Mouse (Mus musculus): ENCODE measurements around the gene Dynlt1c.
"Not testable (repeated sequence)": the region's sequence is repeated elsewhere in the genome, so short reads cannot be mapped to it uniquely, and the experiment has no call there.

The Dynlt1c gene

DNA sequence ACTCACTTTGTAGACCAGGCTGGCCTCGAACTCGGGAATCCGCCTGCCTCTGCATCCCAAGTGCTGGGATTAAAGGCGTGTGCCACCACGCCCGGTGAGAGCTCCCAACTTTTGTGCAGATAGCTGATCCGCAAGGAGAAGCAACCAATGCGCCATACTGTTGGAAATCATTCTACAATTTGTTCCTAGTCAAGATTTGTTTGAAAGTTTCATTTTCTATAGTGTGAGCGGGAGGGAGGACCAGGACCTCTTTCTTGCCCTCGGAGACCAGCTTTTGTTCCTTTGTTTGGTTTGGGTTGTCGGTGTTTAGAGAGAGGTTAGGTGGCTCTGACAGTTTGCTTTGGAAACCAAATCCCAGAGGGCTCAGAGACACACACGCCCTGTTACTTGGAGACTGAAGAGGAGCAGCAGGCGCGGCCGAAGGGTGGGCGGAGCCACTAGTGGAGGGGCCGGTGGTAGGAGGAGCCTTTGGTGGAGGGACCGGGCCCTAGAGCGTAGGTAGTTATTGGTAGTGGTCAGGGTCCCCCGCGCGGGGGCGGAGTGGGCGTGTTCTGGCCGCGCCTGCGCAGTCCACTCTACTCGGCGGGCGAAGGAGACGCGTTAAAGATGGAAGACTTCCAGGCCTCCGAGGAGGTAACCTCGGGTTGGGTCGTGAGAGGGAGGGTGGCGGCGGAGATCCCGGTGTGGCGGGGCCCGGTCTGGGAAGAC lies at the start of gene Dynlt1c:
Dynlt1c (plus strand) TSS at position 468 of the 708 bp plus-strand sequence.
- peak; percentile 82 for DNase-seq (ENCODE audit: low read depth, low spot score)

GRCm38 (mm10) chr17:6553798-6554197 lies 47.7 kb upstream of the Dynlt1c start:
- DNase-seq (ENCODE audit: low read depth, low spot score) = not testable (repeated sequence)

- not testable (repeated sequence) for DNase-seq (ENCODE audit: low read depth, low spot score)
Measured at GRCm38 (mm10) chr17:6554243-6554642, 47.2 kb upstream of the Dynlt1c start.

DNA sequence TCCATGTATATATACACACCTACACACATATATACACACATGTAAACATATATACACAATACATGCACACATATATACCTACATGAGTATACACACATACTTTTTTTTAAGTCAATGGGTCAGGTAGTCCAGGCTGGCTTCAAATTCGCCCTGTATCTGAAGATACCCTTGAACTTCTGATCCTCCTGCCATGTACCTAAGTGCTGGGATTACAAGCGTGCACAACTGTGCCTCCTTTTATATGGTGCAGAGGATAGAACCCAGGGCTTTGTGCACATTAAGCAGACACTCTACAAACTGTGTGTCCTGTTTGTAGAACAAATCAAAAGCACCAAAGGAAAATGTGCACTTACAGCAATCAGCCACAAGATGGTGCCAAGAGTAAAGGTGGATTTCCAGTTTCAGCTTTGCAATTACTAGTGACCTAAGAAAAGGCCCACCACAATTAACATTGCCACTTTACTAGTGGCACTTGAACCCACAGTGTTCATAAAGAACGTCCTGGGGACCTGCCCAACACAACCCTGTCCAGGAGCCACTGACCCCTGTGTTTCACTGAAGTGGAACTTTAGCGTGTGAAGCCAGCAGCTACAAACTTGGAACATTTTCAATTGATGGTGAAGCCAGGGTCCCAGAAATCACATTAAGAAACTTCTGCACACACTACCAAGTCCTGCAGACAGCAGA lies 41.9 kb upstream of the Dynlt1c start:
- DNase-seq (ENCODE audit: low read depth, low spot score) = not testable (repeated sequence)

- not testable (repeated sequence) for DNase-seq (ENCODE audit: low read depth, low spot score)
Measured at GRCm38 (mm10) chr17:6564866-6565265, 36.6 kb upstream of the Dynlt1c start.

GRCm38 (mm10) chr17:6567908-6568307 lies 33.6 kb upstream of the Dynlt1c start:
- not testable (repeated sequence) for DNase-seq (ENCODE audit: low read depth, low spot score)

- DNase-seq (ENCODE audit: low read depth, low spot score) = not testable (repeated sequence)
Measured at GRCm38 (mm10) chr17:6571296-6571695, 30.2 kb upstream of the Dynlt1c start.

DNA sequence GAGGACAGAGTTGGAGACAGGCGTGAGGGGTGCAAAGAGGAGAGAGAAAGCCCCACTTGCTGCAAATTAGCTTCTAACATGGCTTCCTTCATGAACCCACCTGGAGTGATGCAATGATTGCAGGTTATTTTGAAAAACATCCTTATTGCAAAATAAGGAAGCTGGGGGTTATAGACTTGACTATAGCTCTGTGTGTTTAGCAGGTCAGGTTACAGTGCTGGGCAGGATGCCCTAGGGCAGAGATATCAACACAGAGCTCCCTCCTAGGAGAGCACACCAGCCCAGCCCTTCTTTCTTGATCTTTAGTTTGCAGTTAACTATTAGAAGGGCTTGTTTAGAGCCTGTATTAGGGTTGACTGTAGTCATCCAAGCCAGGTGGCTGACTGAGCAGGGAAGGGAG lies 29.3 kb upstream of the Dynlt1c start:
- DNase-seq (ENCODE audit: low read depth, low spot score) = not testable (repeated sequence)

DNA sequence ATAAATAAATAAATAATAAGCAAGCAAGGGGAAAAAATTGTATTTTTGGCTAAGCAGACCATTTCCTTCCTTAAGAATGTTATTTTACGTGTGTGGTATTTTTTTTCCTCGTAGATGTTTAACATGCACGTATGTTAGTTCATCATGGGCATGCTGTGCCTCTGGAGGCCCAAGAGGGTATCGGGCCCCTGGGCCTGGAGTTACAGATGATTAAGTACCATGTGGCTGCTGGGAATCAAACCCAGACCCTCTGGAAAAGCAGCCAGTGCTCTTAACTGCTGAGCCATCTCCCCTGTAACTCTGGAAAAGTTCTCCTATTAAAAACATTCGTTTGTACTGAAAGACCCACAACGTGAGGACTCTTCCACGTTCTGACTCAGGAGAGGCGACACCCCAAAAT lies 26.1 kb upstream of the Dynlt1c start:
- DNase-seq (ENCODE audit: low read depth, low spot score) = not testable (repeated sequence)

DNA sequence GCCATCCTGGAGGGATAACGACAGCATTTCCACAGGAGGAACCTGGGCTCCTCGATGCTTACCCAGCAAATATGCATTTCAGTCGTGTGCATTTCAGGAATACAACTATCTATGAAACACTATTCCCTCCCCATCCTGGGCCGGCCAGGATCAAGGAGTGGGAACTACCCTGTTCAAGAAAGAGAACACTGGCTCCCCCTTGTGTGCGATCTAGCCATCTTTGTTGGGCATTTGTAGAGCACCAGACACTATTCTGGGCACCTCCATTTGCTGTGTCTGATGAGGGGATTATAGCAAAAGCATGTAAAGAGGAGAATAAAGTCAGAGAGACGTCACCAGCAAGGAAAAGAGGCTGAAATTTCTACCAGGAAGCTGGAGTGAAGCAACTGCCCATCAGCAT lies 12.8 kb upstream of the Dynlt1c start:
- not testable (repeated sequence) for DNase-seq (ENCODE audit: low read depth, low spot score)

GRCm38 (mm10) chr17:6592109-6592508 lies 9.4 kb upstream of the Dynlt1c start:
- DNase-seq (ENCODE audit: low read depth, low spot score) = not testable (repeated sequence)

GRCm38 (mm10) chr17:6593896-6594295 lies 7.6 kb upstream of the Dynlt1c start:
- DNase-seq (ENCODE audit: low read depth, low spot score) = not testable (repeated sequence)

DNA sequence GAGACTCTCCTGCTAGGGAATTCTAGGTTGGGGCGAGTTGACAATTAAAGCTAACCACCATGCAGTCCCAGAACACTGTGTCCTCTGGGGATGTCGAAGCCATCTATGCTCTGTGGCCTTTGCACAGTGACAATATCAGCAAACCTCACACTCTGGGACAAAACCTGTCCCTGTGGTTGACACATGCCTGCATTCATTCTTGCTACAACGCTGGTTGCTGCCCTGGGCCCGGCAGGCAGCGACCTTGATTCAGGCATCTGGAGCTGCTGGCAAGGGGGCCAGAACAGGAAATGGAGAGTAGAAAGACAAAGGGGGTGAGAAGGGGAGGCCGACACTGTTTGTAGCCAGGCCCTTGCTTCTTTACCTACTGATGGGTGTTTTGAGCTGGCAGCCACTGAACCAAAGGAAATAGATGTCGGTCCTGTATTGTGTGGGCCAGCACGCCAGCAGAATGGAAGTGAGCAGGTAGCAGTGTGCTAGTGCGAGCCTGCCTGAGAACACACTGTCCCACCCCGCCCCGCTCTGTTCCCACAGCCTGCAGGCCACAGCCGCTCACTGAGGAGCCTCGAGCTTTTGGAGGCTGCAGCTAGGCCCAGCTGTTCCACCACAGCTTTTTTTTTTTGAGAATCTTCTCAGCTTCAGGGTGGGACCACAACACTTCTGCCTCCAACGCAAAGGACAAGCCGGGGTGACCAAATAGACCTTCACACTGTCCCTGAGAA lies 5.5 kb upstream of the Dynlt1c start:
- DNase-seq (ENCODE audit: low read depth, low spot score) = not testable (repeated sequence)

- DNase-seq (ENCODE audit: low read depth, low spot score) = not testable (repeated sequence)
Measured at GRCm38 (mm10) chr17:6598356-6598755, 3.1 kb upstream of the Dynlt1c start.

- DNase-seq (ENCODE audit: low read depth, low spot score) = not testable (repeated sequence)
Measured at GRCm38 (mm10) chr17:6600216-6600911, 1.1 kb upstream of the Dynlt1c start.

DNA sequence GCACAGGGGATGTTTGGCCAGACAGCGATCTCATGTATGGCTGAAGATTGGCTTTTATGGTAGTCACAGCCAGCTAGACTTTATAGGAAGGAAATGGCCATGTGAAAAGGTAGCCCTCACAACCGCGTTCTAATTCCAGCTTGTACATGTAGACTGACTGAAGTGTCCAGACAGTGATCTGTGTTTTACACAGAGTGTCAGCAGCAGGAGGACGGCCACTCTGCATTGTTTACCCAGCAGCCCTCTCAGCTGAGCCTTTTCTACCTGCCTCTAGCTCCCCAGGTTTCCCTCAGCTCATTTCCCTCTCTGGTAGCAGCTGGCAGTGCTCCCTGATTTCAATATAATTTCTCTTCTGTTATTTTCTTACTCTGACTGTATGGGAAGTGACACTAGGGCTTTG lies 734 bp downstream of the Dynlt1c start:
- DNase-seq (ENCODE audit: low read depth, low spot score) = not testable (repeated sequence)

DNA sequence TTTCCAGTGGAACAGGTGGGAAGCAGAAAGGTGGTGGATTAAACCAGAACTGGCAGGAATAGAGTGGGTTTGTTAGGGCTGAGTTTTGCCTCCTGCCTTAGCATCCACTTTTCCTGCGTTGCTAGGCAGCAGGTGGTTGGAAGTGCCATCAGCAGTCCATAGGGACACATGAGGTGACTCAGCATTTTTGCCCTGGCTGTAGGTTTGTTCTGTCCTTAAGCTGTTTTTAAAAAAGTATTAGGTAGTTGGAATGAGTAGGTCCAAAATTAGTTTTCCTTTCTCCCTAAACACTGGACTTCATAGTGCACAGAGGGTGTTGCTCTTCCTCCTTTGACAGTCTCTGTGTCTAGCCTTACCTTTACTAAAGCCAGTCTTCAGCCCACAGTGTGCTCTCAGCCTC lies 3.9 kb downstream of the Dynlt1c start:
- not testable (repeated sequence) for DNase-seq (ENCODE audit: low read depth, low spot score)

DNA sequence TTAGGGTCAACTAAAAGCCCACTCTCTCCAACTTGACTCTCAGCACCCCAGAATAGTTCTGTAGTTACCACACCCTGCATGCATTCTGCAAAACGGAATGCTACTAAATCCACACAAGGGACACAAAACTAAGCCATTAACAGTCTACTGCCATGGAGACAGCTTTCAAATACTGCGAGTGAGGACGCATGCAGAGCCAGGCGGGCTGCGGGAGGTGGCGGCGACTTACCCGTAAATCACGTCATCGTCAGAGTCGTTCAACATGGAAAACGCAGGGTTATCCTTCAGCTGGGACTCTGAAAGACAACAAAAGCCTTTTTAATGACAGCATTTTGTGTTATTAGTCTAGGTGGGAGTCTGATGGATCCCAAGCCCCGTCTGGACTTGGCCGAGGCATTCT lies 12.1 kb downstream of the Dynlt1c start:
- not testable (repeated sequence) for DNase-seq (ENCODE audit: low read depth, low spot score)

- DNase-seq (ENCODE audit: low read depth, low spot score) = not testable (repeated sequence)
Measured at GRCm38 (mm10) chr17:6614316-6614715, 12.8 kb downstream of the Dynlt1c start.

DNA sequence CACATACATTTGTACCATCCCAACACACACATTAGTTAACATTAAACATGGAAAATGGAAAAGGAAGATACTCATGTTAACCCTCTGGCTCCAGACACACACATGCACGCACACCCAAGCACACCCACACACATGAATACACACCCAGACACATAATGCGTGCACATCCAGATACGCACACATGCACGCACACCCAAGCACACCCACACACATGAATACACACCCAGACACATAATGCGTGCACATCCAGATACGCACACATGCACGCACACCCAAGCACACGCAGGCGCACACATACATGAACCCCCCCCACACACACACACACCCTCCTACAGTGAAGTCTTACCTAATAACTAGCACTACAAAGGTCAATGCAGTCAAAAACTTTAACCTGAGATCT lies 15.3 kb downstream of the Dynlt1c start:
- not testable (repeated sequence) for DNase-seq (ENCODE audit: low read depth, low spot score)

GRCm38 (mm10) chr17:6617689-6618400 lies 16.4 kb downstream of the Dynlt1c start:
- not testable (repeated sequence) for DNase-seq (ENCODE audit: low read depth, low spot score)
